Mouse (Mus musculus) embryonic fibroblast, embryonic 13.5 days (primary cell): ENCODE measurements around the gene Kcnb1. TPM values are rescaled to one million over a fixed set of nuclear protein-coding genes. Genes with fewer than 3 reads are reported as not detected.

Experiments used
- H3K27ac ChIP-seq: 2 replicates; pipeline ENCODE4 v1.5.1; 2012; ENCODE audit warnings: low read length, control low read depth, inconsistent platforms; ENCODE audit not compliant: insufficient read depth
- H3K4me1 ChIP-seq: 2 replicates; pipeline ENCODE4 v1.6.1; 2011; ENCODE audit warnings: low read length; ENCODE audit not compliant: control insufficient read depth, insufficient read depth
- H3K4me3 ChIP-seq: 2 replicates; pipeline ENCODE4 v1.5.1; 2011; ENCODE audit warnings: mild to moderate bottlenecking, control low read depth, low read length; ENCODE audit not compliant: insufficient read depth
- CTCF ChIP-seq: IDR thresholded peaks from 2 replicates; pipeline ENCODE4 v1.5.1; 2011; ENCODE audit warnings: mild to moderate bottlenecking, control low read depth, low read length, moderate library complexity, borderline replicate concordance; ENCODE audit not compliant: insufficient read depth
- POLR2A ChIP-seq: IDR thresholded peaks from 2 replicates; pipeline ENCODE4 v1.6.1; 2011; ENCODE audit warnings: low read depth, mild to moderate bottlenecking, control low read depth, low read length, moderate library complexity
- polyA plus RNA-seq: library from polyadenylated mRNA; stranded (reverse); fragments of >200 nt; gene quantifications from 2 replicates; pipeline ENCODE4 v1.2.4, GENCODE M21; 2011; ENCODE audit warnings: low read depth; ENCODE audit not compliant: missing spikeins, insufficient read length

The Kcnb1 gene
- polyA plus RNA-seq, 1 experiment: 0.65 TPM

DNA sequence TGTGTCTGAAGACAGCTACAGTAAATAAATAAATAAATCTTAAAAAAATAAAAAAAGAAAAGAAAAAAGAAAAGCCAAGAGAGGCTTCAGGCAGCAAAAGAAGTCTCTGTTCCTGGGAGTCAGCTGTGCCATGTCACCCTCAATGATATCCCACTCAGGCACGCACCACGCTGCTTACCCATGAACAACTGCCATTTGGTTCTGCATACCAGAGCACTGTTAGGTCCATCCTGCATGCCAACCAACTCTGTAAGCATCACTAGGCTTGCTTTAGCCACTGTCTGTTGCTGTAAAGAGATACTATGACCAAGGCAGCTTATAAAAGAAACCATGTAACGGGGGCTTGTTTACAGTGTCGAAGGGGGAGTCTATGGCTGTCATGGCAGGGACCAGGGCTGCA, 113.6 kb downstream of the Kcnb1 start:
- TF ChIP-seq POLR2A: no peak
- no peak for TF ChIP-seq CTCF
- Histone ChIP-seq H3K4me1 (no peaks in the 10 kb centered on the region; the same call in 1 of the 2 replicates), H3K27ac (no peak overlapping the region), H3K4me3 (no peak overlapping the region)

DNA sequence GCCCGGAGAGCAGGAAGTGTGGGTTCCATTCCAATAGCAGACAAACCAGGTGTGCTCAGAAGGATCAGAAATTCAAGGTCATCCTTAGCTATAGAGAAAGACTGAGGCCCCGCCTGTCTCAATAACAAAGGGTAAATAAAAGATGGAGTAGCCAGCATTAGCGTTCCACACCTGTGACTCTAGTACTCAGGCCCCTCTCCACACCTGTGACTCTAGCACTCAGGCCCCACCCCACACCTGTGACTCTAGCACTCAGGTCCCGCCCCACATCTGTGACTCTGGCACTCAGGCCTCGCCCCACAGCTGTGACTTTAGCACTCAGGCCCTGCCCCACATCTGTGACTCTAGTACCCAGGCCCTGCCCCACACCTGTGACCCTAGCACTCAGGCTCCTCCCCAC, 115.4 kb downstream of the Kcnb1 start:
- Histone ChIP-seq H3K27ac (no peak overlapping the region), H3K4me3 (no peak overlapping the region), H3K4me1 (no peaks in the 10 kb centered on the region; the same call in 1 of the 2 replicates)
- TF ChIP-seq CTCF (no peak), POLR2A (no peak)

DNA sequence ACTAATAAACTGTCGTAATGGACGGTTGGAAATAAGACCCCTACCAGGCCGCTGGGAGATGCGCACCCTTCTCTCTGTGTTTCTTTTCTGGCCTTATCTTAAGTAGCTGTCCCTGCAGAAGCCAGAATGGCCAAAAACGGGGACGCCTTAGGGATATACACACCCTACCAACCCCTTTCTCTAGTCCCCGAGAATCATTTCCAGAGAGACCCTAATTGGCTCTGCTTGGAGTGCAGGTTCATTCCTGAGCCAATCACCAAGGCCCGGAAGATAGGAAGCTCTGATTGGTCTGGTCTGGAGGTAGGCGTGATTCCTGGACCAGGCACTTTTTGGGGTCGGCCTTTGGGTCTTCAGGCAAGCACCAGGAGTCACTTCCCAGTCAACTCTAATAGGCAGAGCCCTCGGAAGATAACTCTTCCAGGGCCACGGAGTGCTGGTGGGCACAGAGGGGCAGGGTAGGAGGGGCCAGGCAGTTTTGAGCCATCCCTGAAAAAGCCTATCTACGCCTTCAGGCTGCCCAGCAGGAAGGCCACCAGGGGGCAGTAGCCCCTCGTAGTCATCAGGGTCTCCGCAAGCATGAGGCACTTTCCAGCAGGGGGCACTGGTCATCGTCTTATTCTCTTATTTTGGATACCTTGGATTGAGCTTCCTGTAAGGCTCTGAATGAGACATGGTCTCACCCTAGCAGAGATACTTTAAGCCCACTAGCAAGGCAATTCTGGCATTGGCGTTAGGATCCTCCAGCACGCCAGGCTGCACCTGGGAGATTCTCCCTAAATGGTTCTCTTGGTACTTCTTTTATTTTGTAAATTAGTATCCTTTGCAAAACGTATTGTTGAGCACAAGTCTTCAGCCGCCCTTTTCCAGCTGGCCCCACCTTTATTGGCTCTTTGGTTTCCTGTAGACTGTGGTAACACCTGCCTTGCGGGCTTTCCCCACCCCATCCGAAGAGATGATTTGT, 118.0 kb downstream of the Kcnb1 start:
- Histone ChIP-seq H3K4me3 (peak overlapping the region; percentile 50), H3K27ac (no peak overlapping the region), H3K4me1 (no peaks in the 10 kb centered on the region)
- TF ChIP-seq CTCF (peak; percentile 99), POLR2A (peak; percentile 73)

DNA sequence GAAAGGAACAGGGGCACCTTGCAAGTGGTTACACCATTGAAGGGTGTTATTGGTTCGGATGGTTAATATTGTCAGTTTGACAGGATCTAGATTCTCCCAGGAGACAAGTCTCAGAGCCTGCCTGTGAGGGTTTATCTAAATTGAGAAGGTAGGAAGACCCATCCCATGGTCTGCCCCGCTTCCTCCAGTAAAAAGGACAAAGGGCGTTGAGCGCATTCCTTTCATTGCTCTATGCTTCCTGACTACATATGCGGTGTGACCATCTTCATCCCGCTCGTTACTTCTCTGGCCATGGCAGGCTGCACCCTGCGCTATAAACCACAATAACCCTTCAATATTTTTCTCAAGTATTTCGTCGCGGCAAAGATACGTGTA, 118.7 kb downstream of the Kcnb1 start:
- Histone ChIP-seq H3K27ac (no peak overlapping the region), H3K4me3 (peak overlapping the region; percentile 50), H3K4me1 (no peaks in the 10 kb centered on the region)
- TF ChIP-seq CTCF (no peak), POLR2A (no peak)

DNA sequence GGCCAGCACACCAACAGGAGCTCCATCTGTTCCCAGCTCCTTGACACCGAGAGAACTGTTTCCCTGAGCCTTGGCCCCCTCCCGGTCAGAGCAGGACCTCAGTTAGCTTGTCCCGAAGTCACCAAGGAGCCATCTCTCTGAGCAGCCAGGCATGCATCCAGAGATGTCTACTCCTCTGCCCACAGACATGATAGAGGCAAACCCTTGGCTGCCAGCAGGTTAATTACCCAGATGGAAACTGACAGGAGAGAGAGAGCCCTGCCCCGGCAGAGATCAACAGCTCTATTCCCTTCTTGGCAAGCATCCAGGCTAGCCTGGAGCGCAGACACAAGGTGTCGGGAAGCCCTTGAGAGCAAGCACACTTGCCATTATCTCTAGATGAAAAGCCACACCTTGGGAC, 119.6 kb downstream of the Kcnb1 start:
- TF ChIP-seq POLR2A: no peak
- TF ChIP-seq CTCF: no peak
- Histone ChIP-seq H3K27ac (no peak overlapping the region), H3K4me1 (no peaks in the 10 kb centered on the region), H3K4me3 (no peak overlapping the region)

DNA sequence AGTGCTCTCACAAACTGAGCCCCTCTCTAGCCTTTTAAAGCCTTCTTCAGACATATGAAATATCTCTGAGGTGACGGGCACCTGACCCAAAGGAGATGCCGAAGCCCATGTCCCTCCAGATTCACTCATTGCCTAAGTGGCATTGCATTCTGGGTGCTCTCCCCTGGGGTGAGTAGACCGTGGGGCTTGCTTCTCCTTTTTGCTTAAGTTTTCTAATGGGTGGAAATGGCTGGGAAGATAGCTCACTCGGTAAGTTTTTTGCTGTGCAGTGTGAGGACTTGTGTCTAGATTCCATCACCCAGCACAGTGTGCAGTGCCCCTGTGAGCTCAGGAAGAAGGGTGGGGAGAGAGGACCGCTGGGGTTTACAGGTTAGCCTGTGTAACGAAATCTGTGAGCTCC, 122.4 kb downstream of the Kcnb1 start:
- Histone ChIP-seq H3K4me3 (no peak overlapping the region), H3K4me1 (no peaks in the 10 kb centered on the region), H3K27ac (no peak overlapping the region)
- no peak for TF ChIP-seq CTCF
- TF ChIP-seq POLR2A: no peak

DNA sequence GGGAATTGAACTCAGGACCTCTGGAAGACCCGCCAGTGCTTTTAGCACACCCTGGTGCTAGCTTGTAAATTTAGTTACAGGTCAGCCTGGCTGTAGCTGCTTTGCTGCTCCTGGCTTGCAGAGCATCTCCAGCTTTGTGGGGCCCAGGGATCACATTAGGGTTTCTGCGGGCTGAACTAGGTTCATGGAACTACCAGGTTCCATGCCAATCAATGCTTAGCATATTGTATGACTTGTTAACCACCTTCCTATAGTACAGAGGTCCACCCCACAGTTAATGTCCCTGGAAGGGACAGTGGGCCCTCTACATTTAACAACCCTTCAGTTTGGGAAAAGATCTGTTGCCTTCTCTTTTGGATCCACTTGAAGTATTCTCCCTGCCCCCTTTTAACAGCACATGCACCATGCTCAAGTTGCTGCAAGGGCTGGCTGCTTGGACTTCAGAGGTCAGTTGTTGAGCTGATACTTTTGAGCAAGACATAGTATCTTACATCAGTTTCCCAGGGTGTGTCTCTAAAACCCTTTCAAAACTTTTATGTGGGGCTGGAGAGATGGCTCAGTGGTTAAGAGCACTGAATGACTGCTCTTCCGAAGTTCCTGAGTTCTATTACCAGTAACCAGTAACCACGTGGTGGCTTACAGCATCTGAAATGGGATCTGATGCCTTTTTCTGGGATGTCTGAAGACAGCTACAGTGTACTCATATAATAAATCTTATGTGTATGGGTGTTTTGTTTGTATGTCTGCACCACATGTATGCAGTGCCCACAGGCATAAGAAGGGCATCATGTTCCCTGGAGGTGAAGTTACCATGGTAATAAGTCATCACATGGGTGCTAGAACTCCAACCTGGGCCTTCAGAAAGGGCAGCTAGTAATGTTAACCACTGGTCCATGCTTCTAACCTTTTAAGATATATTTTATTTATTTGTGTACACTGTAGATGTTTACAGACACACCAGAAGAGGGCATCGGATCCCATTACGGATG, 123.1 kb downstream of the Kcnb1 start:
- Histone ChIP-seq H3K4me3 (no peak overlapping the region), H3K27ac (no peak overlapping the region; the same call in 1 of the 2 replicates)
- peak; percentile 67 for TF ChIP-seq POLR2A
- no peak for TF ChIP-seq CTCF

DNA sequence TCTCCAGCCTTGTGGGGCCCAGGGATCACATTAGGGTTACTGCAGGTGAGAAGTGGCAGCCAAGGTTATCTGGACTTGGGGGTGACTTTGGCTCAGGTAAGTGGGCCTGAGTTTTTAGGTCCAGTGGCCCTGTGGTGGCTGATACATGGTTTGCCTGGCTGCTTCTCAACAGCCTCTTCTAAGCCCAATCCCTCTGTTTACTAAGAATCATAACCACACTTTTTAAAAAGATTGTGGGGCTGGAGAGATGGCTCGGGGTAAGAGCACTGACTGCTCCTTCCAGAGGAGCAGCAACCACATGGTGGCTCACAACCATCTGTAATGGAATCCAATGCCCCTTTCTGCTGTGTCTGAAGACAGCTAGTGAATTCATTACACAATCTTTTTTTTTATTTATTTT, 123.9 kb downstream of the Kcnb1 start:
- Histone ChIP-seq H3K4me1 (0 out of 2 replicates have a peak, but pooled peaks cover 2% of the 10 kb centered on the region), H3K4me3 (peak overlapping the region; percentile 99), H3K27ac (no peak overlapping the region)
- TF ChIP-seq CTCF: no peak
- 0 out of 2 replicates have a peak, but pooled peaks have one; percentile 11 for TF ChIP-seq POLR2A

More for the DNA sequence above, 123.1 kb downstream of the Kcnb1 start:
- no peaks in the 10 kb centered on the region for H3K4me1 ChIP-seq

DNA sequence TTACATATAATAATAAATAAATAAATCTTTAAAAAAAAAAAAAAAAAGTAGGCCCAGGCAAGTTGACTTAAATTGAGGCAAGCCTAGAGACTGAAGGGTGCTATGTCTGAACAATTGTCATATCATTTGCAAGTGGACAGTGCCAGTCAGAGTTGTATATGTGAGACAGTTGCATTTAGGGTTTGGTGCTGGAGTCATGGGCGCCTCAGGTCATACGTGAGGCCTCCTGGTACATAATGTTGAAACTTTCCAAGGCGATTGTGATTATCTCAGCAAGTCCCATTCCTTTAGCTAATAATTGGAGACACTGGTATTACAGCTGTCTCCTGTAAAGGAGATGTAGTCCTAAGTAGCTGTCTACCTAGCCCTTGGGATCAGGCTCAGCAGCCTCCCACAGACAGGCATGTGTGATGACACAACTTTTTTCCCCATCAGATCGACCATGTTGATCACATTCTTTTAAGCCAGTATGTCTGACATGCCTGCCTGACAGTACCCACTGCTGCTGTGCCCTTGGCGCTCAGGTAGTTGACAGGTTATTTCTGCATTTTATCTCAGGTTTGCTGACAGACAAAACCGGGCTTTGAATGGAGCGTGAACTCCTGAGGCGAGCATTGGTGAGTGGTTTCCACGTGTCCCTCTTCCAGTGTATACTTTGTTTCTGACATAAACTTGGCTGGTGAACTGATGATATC, 125.2 kb downstream of the Kcnb1 start:
- Histone ChIP-seq H3K27ac (peak overlapping the region; percentile 45; the same call in 1 of the 2 replicates), H3K4me1 (peaks cover 7% of the 10 kb centered on the region), H3K4me3 (peak overlapping the region; percentile 99)
- TF ChIP-seq CTCF (no peak), POLR2A (peak; percentile 50)
